Mouse (Mus musculus) CH12.LX (cell line): ENCODE measurements at regions not wholly inside any gene's neighbourhood (a gene's known extent, or its start where the extent isn't known, plus 50 kb on each side); places are given as distances from the start of the nearest gene placed in this dataset.
"Not testable (repeated sequence)": the region's sequence is repeated elsewhere in the genome, so short reads cannot be mapped to it uniquely, and the experiment has no call there.

Experiments
- DNase-seq: peaks from one replicate; pipeline ENCODE4 v3.0.0-alpha.2; 2013; ENCODE audit errors: extremely low read depth
- H3K27ac ChIP-seq: 2 replicates; pipeline ENCODE4 v1.5.1; 2012; ENCODE audit warnings: low read depth, mild to moderate bottlenecking, control low read depth, moderate library complexity; ENCODE audit not compliant: insufficient read depth
- H3K27me3 ChIP-seq: replicated peaks from 2 replicates; pipeline ENCODE3; 2012; ENCODE audit warnings: inconsistent platforms
- H3K36me3 ChIP-seq, 2 experiments: replicated peaks in 1 of 2; 2 replicates each; pipeline versions ENCODE3 to v1.6.1; 2012; ENCODE audit warnings: inconsistent platforms in 1 of 2, low read length in 1 of 2, mild to moderate bottlenecking in 1 of 2, mixed read lengths in 1 of 2, moderate library complexity in 1 of 2; ENCODE audit not compliant: control insufficient read depth in 1 of 2, insufficient read depth in 1 of 2
- H3K4me1 ChIP-seq, 2 experiments: 2 replicates each; pipeline ENCODE4 v1.6.1; 2012; ENCODE audit warnings: inconsistent platforms in 1 of 2, moderate library complexity in 1 of 2; ENCODE audit not compliant: insufficient read depth in 2 of 2, control insufficient read depth in 1 of 2
- H3K4me2 ChIP-seq: 2 replicates; pipeline ENCODE4 v1.6.1; 2012; ENCODE audit warnings: low read depth, mild to moderate bottlenecking, control low read depth; ENCODE audit not compliant: poor library complexity, insufficient read depth, severe bottlenecking
- H3K4me3 ChIP-seq, 3 experiments: fragments of 150-350 bp in 1 of 3; sonication (generic) in 1 of 3; replicated peaks in 1 of 3; 2 replicates each; pipeline versions ENCODE3 to v1.5.1; 2011 to 2012; ENCODE audit warnings: low read depth in 2 of 3, low read length in 2 of 3, mild to moderate bottlenecking in 2 of 3, moderate library complexity in 2 of 3, control low read depth in 1 of 3, improper control_type of control experiment in 1 of 3, inconsistent platforms in 1 of 3, mixed read lengths in 1 of 3; ENCODE audit not compliant: poor library complexity in 1 of 3
- H3K79me2 ChIP-seq: replicated peaks from 2 replicates; pipeline ENCODE4 v1.6.1; 2012; ENCODE audit warnings: mild to moderate bottlenecking, moderate library complexity; ENCODE audit not compliant: control insufficient read depth, poor library complexity, insufficient read depth, severe bottlenecking; ENCODE audit errors: extremely low read depth
- H3K9ac ChIP-seq: 2 replicates; pipeline ENCODE4 v1.6.1; 2012; ENCODE audit warnings: low read depth, mild to moderate bottlenecking, control low read depth, moderate library complexity; ENCODE audit not compliant: insufficient read depth
- H3K9me3 ChIP-seq: replicated peaks from 2 replicates; pipeline ENCODE3; 2012; ENCODE audit warnings: low read length, inconsistent platforms, mixed read lengths
- BHLHE40 ChIP-seq: IDR thresholded peaks from 2 replicates; pipeline ENCODE4 v1.6.1; 2011; ENCODE audit warnings: mild to moderate bottlenecking, low read depth, low read length, improper control_type of control experiment
- CHD1 ChIP-seq: IDR thresholded peaks from 2 replicates; pipeline ENCODE4 v1.6.1; 2012; ENCODE audit warnings: low read depth, low read length, improper control_type of control experiment, inconsistent platforms
- CTCF ChIP-seq, 2 experiments: IDR thresholded peaks in 1 of 2; conservative IDR thresholded peaks in 1 of 2; 2 replicates each; pipeline ENCODE4 v1.5.1; 2011 to 2012; ENCODE audit warnings: low read depth in 2 of 2, low read length in 2 of 2, improper control_type of control experiment in 1 of 2, inconsistent platforms in 1 of 2, mild to moderate bottlenecking in 1 of 2, moderate library complexity in 1 of 2
- ETS1 ChIP-seq: conservative IDR thresholded peaks from 2 replicates; pipeline ENCODE4 v1.6.1; 2012; ENCODE audit warnings: low read depth, mild to moderate bottlenecking, inconsistent platforms, low read length, improper control_type of control experiment, moderate library complexity
- GABPA ChIP-seq: IDR thresholded peaks from 2 replicates; pipeline ENCODE4 v1.6.1; 2012; ENCODE audit warnings: low read depth, low read length, improper control_type of control experiment, inconsistent platforms; ENCODE audit not compliant: insufficient replicate concordance
- HCFC1 ChIP-seq: IDR thresholded peaks from 2 replicates; pipeline ENCODE4 v1.6.1; 2012; ENCODE audit warnings: low read depth, mild to moderate bottlenecking, inconsistent platforms, low read length, improper control_type of control experiment
- JUN ChIP-seq: IDR thresholded peaks from 2 replicates; pipeline ENCODE4 v1.6.1; 2011; ENCODE audit warnings: low read depth, mild to moderate bottlenecking, low read length, improper control_type of control experiment, moderate library complexity; ENCODE audit not compliant: insufficient read depth
- JUND ChIP-seq: conservative IDR thresholded peaks from 2 replicates; pipeline ENCODE4 v1.6.1; 2011; ENCODE audit warnings: low read depth, low read length, improper control_type of control experiment
- KAT2A ChIP-seq: IDR thresholded peaks from 2 replicates; pipeline ENCODE4 v1.6.1; 2012; ENCODE audit warnings: low read length, improper control_type of control experiment, inconsistent platforms; ENCODE audit not compliant: insufficient replicate concordance
- MAX ChIP-seq: IDR thresholded peaks from 2 replicates; pipeline ENCODE4 v1.6.1; 2011; ENCODE audit warnings: low read length, improper control_type of control experiment
- MAZ ChIP-seq: IDR thresholded peaks from 2 replicates; pipeline ENCODE4 v1.6.1; 2012; ENCODE audit warnings: low read depth, mild to moderate bottlenecking, inconsistent platforms, low read length, improper control_type of control experiment, moderate library complexity
- MEF2A ChIP-seq: IDR thresholded peaks from 2 replicates; pipeline ENCODE4 v1.6.1; 2014; ENCODE audit warnings: low read depth, mild to moderate bottlenecking, inconsistent platforms, low read length, improper control_type of control experiment, borderline replicate concordance
- MXI1 ChIP-seq: IDR thresholded peaks from 2 replicates; pipeline ENCODE4 v1.6.1; 2011; ENCODE audit warnings: mild to moderate bottlenecking, low read depth, low read length, improper control_type of control experiment
- NELFE ChIP-seq: IDR thresholded peaks from 2 replicates; pipeline ENCODE4 v1.6.1; 2011; ENCODE audit warnings: low read depth, low read length, improper control_type of control experiment
- NRF1 ChIP-seq: IDR thresholded peaks from 2 replicates; pipeline ENCODE4 v1.6.1; 2014; ENCODE audit warnings: low read depth, mild to moderate bottlenecking, inconsistent platforms, low read length, improper control_type of control experiment, moderate library complexity
- PAX5 ChIP-seq: IDR thresholded peaks from 2 replicates; pipeline ENCODE4 v1.6.1; 2012; ENCODE audit warnings: low read length, inconsistent platforms, mixed read lengths
- POLR2A ChIP-seq: IDR thresholded peaks from 2 replicates; pipeline ENCODE4 v1.6.1; 2011; ENCODE audit warnings: low read depth, mild to moderate bottlenecking, improper control_type of control experiment, low read length
- POLR2AphosphoS2 ChIP-seq: IDR thresholded peaks from 2 replicates; pipeline ENCODE4 v1.6.1; 2011; ENCODE audit warnings: low read depth, low read length, improper control_type of control experiment
- RAD21 ChIP-seq: IDR thresholded peaks from 2 replicates; pipeline ENCODE4 v1.6.1; 2011; ENCODE audit warnings: low read depth, mild to moderate bottlenecking, low read length, improper control_type of control experiment, moderate library complexity
- RCOR1 ChIP-seq: conservative IDR thresholded peaks from 2 replicates; pipeline ENCODE4 v1.6.1; 2012; ENCODE audit warnings: low read depth, mild to moderate bottlenecking, inconsistent platforms, low read length, improper control_type of control experiment
- SIN3A ChIP-seq: IDR thresholded peaks from 2 replicates; pipeline ENCODE4 v1.6.1; 2012; ENCODE audit warnings: low read length, improper control_type of control experiment, inconsistent platforms
- TBP ChIP-seq: conservative IDR thresholded peaks from 2 replicates; pipeline ENCODE4 v1.6.1; 2011; ENCODE audit warnings: low read depth, low read length, improper control_type of control experiment
- TCF12 ChIP-seq: IDR thresholded peaks from 2 replicates; pipeline ENCODE4 v1.6.1; 2014; ENCODE audit warnings: low read depth, mild to moderate bottlenecking, inconsistent platforms, low read length, improper control_type of control experiment
- USF2 ChIP-seq: conservative IDR thresholded peaks from 2 replicates; pipeline ENCODE4 v1.6.1; 2011; ENCODE audit warnings: low read depth, low read length, improper control_type of control experiment
- ZKSCAN1 ChIP-seq: IDR thresholded peaks from 2 replicates; pipeline ENCODE4 v1.6.1; 2012; ENCODE audit warnings: low read depth, inconsistent platforms, low read length, improper control_type of control experiment, borderline replicate concordance
- ZMIZ1 ChIP-seq: IDR thresholded peaks from 2 replicates; pipeline ENCODE4 v1.6.1; 2012; ENCODE audit warnings: low read depth, mild to moderate bottlenecking, inconsistent platforms, low read length, improper control_type of control experiment
- ZNF384 ChIP-seq: IDR thresholded peaks from 2 replicates; pipeline ENCODE4 v1.6.1; 2012; ENCODE audit warnings: low read depth, low read length, improper control_type of control experiment, inconsistent platforms
- dilution Hi-C: fragments of 300-500 bp; cut with MboI; formaldehyde crosslinking; loops from 2 replicates; pipeline ENCODE4 v1.14.3; 2020; ENCODE audit warnings: low sequenced_read_pairs; ENCODE audit not compliant: extremely low pct_unique_long_range_greater_than_20kb, extremely low pct_ligation_motif_present
- in situ Hi-C: fragments of 300-500 bp; cut with MboI; formaldehyde crosslinking; loops from 3 replicates; pipeline ENCODE4 v1.14.3; 2019; ENCODE audit warnings: low sequenced_read_pairs, low pct_ligation_motif_present, low pct_unique_long_range_greater_than_20kb, mixed read lengths

- no peak for TF ChIP-seq CHD1
- TF ChIP-seq JUN: no peak
- peak; percentile 96 for TF ChIP-seq RAD21
- no peak for TF ChIP-seq MAZ
- no peak for TF ChIP-seq USF2
- no peak for TF ChIP-seq JUND
- TF ChIP-seq ETS1: no peak
- no peak for TF ChIP-seq ZKSCAN1
- no peak for TF ChIP-seq TBP
- no peak for TF ChIP-seq POLR2A
- no peak for TF ChIP-seq POLR2AphosphoS2
- TF ChIP-seq RCOR1: no peak
- TF ChIP-seq PAX5: no peak
- TF ChIP-seq MXI1: no peak
- TF ChIP-seq SIN3A: no peak
- TF ChIP-seq, all 38 proteins: peak for 6
These were observed 80.6 kb upstream of the Tcf12 start (continued) for GRCm38 (mm10) chr9:72192051-72192952.

DNA sequence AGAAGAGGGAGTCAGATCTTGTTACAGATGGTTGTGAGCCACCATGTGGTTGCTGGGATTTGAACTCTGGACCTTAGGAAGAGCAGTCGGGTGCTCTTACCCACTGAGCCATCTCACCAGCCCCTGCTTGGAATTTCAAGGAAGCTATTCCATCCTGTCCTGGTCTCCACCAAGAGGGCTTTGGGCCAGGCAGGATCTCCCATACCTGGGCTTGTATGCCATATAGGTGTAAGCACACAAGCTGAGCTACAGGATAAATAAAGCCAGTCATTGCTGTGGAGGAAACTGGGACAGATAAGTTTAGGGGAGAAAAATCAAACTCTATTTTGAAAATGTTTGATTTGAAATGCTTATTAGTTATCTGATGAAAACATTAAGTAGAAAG, 81.3 kb upstream of the Tcf12 start:
- dilution Hi-C loops, H3K4me1 ChIP-seq, H3K27ac ChIP-seq, H3K27me3 ChIP-seq, H3K4me2 ChIP-seq, H3K79me2 ChIP-seq, H3K9me3 ChIP-seq, H3K36me3 ChIP-seq, DNase-seq, H3K4me3 ChIP-seq, H3K9ac ChIP-seq: not testable (repeated sequence)
- in situ Hi-C loops: loop anchor here (5.0 to 10.0 kb wide), 2 partner anchors 361 to 548 kb away; no protein-coding TSS in a partner anchor

GRCm38 (mm10) chr9:72195348-72195747, 79.3 kb upstream of the Zfp280d start:
- Histone ChIP-seq H3K36me3 (no peaks in the 10 kb centered on the region), H3K4me3 (no peak overlapping the region), H3K9ac (no peak overlapping the region), H3K9me3 (peaks cover 3% of the 10 kb centered on the region), H3K27me3 (no peaks in the 10 kb centered on the region), H3K4me2 (no peak overlapping the region), H3K79me2 (no peaks in the 10 kb centered on the region), H3K27ac (no peak overlapping the region), H3K4me1 (no peaks in the 10 kb centered on the region)
- dilution Hi-C loops (no loop called here), in situ Hi-C loops (loop anchor here (5.0 to 10.0 kb wide), 2 partner anchors 212 to 551 kb away; no protein-coding TSS in a partner anchor)
- no peak for DNase-seq
- no peak for TF ChIP-seq MXI1
- TF ChIP-seq KAT2A: no peak
- TF ChIP-seq SIN3A: no peak
- TF ChIP-seq GABPA: no peak
- no peak for TF ChIP-seq ZNF384
- TF ChIP-seq MEF2A: no peak
- no peak for TF ChIP-seq ZKSCAN1
- no peak for TF ChIP-seq HCFC1
- no peak for TF ChIP-seq NELFE
- TF ChIP-seq BHLHE40: no peak
- no peak for TF ChIP-seq PAX5
- TF ChIP-seq CTCF (conservative IDR thresholded peaks at IDR 0.05 in 1 of 2, IDR thresholded peaks at IDR 0.05 in 1 of 2; ENCODE audit: low read depth in 2 of 2, low read length in 2 of 2): no peak
- TF ChIP-seq ZMIZ1: no peak
- TF ChIP-seq MAX: no peak
- no peak for TF ChIP-seq TCF12
- TF ChIP-seq NRF1: no peak
